Mouse (Mus musculus) cerebellum, adult 2 months (tissue): ENCODE data around the gene Lamb3.

ENCODE experiments used
- CTCF ChIP-seq: fragments of 200-500 bp; IDR thresholded peaks from 2 replicates; pipeline ENCODE4 v1.5.1; 2011; ENCODE audit warnings: low read depth, mild to moderate bottlenecking, control low read depth, low read length, moderate library complexity, borderline replicate concordance; ENCODE audit not compliant: insufficient read depth
- POLR2A ChIP-seq: fragments of 200-500 bp; IDR thresholded peaks from 2 replicates; pipeline ENCODE4 v1.6.1; 2011; ENCODE audit warnings: low read length, control low read depth, borderline replicate concordance; ENCODE audit not compliant: insufficient read depth

DNA sequence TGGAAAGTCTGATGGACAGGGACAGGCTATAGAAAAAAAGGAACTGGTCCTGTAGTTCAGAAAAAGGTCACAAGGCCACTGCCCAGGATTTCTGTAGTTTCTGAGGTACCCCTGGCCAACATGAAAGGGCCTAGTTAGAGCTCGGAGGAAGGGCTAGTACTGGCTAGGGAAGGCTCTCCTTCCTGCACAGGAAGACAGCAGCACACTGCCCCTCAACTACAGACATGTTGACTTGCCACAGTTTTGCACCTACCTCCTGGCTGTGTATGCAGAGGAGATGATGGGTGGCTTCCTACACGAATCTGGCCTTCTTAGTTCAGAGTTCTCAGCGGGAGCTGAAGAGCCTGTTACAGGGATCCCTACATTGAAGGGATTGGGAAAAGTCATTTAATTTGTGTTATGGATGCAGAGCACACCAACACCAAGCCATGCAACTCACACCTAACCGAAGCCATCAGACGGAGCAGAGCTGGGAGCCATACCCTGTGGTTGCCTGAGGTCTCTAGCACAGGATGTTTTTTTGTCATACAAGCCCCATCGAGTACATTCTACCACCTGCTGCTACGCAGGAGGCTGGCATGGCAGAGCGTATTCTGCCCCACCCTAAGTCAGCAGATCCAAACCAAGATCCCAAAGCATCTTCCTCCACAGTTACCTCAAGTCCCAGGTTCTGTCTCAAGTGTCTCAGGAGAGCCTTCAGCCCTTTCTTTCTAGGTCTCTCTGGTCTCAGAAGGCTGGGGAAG lies 6.7 kb upstream of the Lamb3 start:
- TF ChIP-seq CTCF: no peak
- no peak for TF ChIP-seq POLR2A
